8 mouse cellular contexts compared by ENCODE assay signal in genomic region chr4:144999903-145000382, GRCm38 (mm10).
DNase-seq lines count a peak whose midpoint lies in the region; ATAC-seq and TF ChIP-seq lines count a peak whose summit lies in the region.

No protein-coding gene starts in this region.

- intact Hi-C loops in left cerebral cortex, adult 2 months (cut with DNase I): no loop called here
- intact Hi-C loops in left cerebral cortex, postnatal 25 days (cut with DNase I): no loop called here

- H3K27me3 ChIP-seq in embryonic facial prominence, embryonic 13.5 days: no peaks in the 10 kb centered on the region
- H3K27me3 ChIP-seq in heart, embryonic 15.5 days: no peaks in the 10 kb centered on the region
- H3K27me3 ChIP-seq in megakaryocyte, embryonic 14.5 days (replicated peaks): no peaks in the 10 kb centered on the region

- DNase-seq in left cerebral cortex, adult 2 months (ENCODE audit: extremely low spot score in 1 of 2, low spot score in 2 of 2): no peak
- DNase-seq in left cerebral cortex, postnatal 25 days (ENCODE audit: low spot score in 2 of 2): no peak
- peak; percentile 89 to 90 for DNase-seq in kidney, postnatal 25 days
- DNase-seq in spleen, postnatal 36 days (ENCODE audit: low spot score in 2 of 2): peak; percentile 59 to 77
- no peak for DNase-seq in MN1 (ENCODE audit: low spot score)

- H3K27ac ChIP-seq in left cerebral cortex, adult 2 months: 0 out of 2 replicates have a peak overlapping the region, but pooled peaks have one; percentile 5
- H3K27ac ChIP-seq in embryonic facial prominence, embryonic 13.5 days: peak overlapping the region; percentile 84
- H3K27ac ChIP-seq in heart, embryonic 15.5 days: peak overlapping the region; percentile 88

- no peaks in the 10 kb centered on the region for H3K9me3 ChIP-seq in embryonic facial prominence, embryonic 13.5 days
- H3K9me3 ChIP-seq in heart, embryonic 15.5 days (replicated peaks): no peaks in the 10 kb centered on the region
- H3K9me3 ChIP-seq in megakaryocyte, embryonic 14.5 days: no peaks in the 10 kb centered on the region

- no peak for TF ChIP-seq CTCF in left cerebral cortex, adult 2 months (IDR thresholded peaks at IDR 0.05)

- peaks cover 47% of the 10 kb centered on the region for H3K4me1 ChIP-seq in embryonic facial prominence, embryonic 13.5 days
- H3K4me1 ChIP-seq in heart, embryonic 15.5 days (replicated peaks): peaks cover 35% of the 10 kb centered on the region
- peaks cover 96% of the 10 kb centered on the region for H3K4me1 ChIP-seq in megakaryocyte, embryonic 14.5 days

- ATAC-seq in embryonic facial prominence, embryonic 13.5 days (ENCODE audit: insufficient number of reproducible peaks, insufficient read depth, low FRiP score, low TSS enrichment, low read depth): peak; percentile 85
- peak; percentile 83 for ATAC-seq in heart, embryonic 15.5 days (replicated peaks; ENCODE audit: insufficient number of reproducible peaks, insufficient read depth, low FRiP score, low read depth)

- no peak overlapping the region for H3K4me3 ChIP-seq in left cerebral cortex, adult 2 months
- no peak overlapping the region for H3K4me3 ChIP-seq in embryonic facial prominence, embryonic 13.5 days
- no peak overlapping the region for H3K4me3 ChIP-seq in heart, embryonic 15.5 days
- peak overlapping the region; percentile 17 for H3K4me3 ChIP-seq in megakaryocyte, embryonic 14.5 days (replicated peaks)

- peak overlapping the region; percentile 31 for H3K4me2 ChIP-seq in embryonic facial prominence, embryonic 13.5 days
- H3K4me2 ChIP-seq in heart, embryonic 15.5 days: peak overlapping the region; percentile 34

- peaks cover 4% of the 10 kb centered on the region; the same call in 1 of the 2 replicates for H3K36me3 ChIP-seq in embryonic facial prominence, embryonic 13.5 days
- H3K36me3 ChIP-seq in heart, embryonic 15.5 days: no peaks in the 10 kb centered on the region
- H3K36me3 ChIP-seq in megakaryocyte, embryonic 14.5 days (replicated peaks; ENCODE audit: low read length): peaks cover 63% of the 10 kb centered on the region

- WGBS in embryonic facial prominence, embryonic 13.5 days: 11% methylated on average over 20 of the region's 20 CpGs
- WGBS in heart, embryonic 15.5 days: 15% methylated on average over 20 of the region's 20 CpGs

- H3K9ac ChIP-seq in embryonic facial prominence, embryonic 13.5 days: no peak overlapping the region
- no peak overlapping the region for H3K9ac ChIP-seq in heart, embryonic 15.5 days

Comparison
In these comparisons a context has a peak if more than half of its experiments do, and no peak if none do; other contexts are left out.
1. DNase-seq: peak in kidney, postnatal 25 days (2 of 2) and spleen, postnatal 36 days (2 of 2); none in left cerebral cortex, adult 2 months (0 of 2), left cerebral cortex, postnatal 25 days (0 of 2) and MN1 (single experiment).
2. H3K27ac ChIP-seq: peak in every context shown above with its lines; median percentile 88 in heart, embryonic 15.5 days; 84 in embryonic facial prominence, embryonic 13.5 days; 5 in left cerebral cortex, adult 2 months.